Mouse (Mus musculus) adrenal gland, postnatal 0 days (tissue): ENCODE results near the gene Ppp4r3a. TPM values are rescaled to one million over a fixed set of nuclear protein-coding genes. Genes with fewer than 3 reads are reported as not detected.

Experiments
- microRNA-seq: library from miRNA; unstranded; fragments of <30 nt; microRNA quantifications from one replicate; pipeline ENCODE4, GENCODE M21; 2016; ENCODE audit warnings: borderline replicate concordance; ENCODE audit not compliant: insufficient number of aligned reads
- polyA plus RNA-seq: library from polyadenylated mRNA; unstranded; fragments of >200 nt; fragmentation: Nextera tagmentation; extraction: Ambion mirVana; gene quantifications from 2 replicates; pipeline ENCODE4 v1.2.1, GENCODE M21; 2015

Gene Ppp4r3a
- polyA plus RNA-seq, result 15.6 and 23.5 TPM in 2 replicates

DNA sequence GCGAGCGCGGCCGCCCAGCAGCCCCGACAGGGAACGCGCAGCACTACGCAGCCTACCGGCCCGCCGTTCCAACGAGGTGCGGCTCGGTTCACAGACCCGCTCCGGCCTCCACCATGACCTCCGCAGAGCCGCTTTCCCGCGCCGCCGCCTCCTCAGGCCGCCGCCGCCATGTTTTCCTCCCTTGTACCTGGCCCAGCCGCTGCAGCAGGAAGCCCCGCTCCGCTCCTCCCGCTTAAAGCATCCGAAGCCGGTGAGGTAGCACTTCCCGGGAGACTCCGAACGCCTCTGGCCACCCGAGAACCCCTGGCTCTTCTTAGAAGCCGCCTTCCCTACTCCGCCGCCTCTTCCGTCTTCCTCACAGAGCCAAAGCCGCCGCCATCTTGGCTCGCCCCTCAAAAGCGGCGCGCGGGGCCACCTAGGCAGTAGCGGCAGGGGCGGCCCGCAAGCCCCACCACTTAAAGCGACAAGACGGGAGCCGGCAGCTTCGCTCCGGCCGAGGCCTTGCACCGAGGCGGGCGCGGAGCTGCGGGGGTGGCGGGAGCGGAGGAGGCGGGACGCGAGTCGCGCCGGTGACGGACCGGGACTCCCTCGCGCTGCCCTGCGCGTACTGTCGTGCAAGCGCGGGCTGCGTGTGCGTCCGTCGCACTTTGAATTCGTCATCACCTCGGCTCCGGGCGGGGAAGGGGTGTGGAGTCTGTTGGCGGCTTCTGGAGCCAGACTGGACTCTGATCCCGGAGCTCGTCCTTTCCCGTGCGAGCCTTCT is at the start of gene Ppp4r3a:
Gene Ppp4r3a (minus strand): TSS at position 627 of the 763 bp plus-strand sequence.

GRCm38 (mm10) chr12:101028954-101029731 is 54.4 kb downstream of the Ppp4r3a start, which contains the start of gene Ccdc88c:
Gene Ccdc88c (minus strand): TSS chr12:101029056.

Small RNA genes within 50 kb of the gene (microRNA-seq; reads per million reads assigned to microRNA genes)
- not detected for gene Mir1190

Other genes with a start within 250 kb of the Ppp4r3a start
- 1.2 TPM in 2 replicates for gene Gpr68, start 175.5 kb downstream of the Ppp4r3a start, polyA plus RNA-seq
- 1.5 and 2.0 TPM in 2 replicates for gene Ccdc88c, start 54.6 kb downstream of the Ppp4r3a start, polyA plus RNA-seq